Mouse (Mus musculus) spleen, postnatal 10 days (tissue): ENCODE measurements around the gene Nkiras2.
"Not testable (repeated sequence)": the region's sequence is repeated elsewhere in the genome, so short reads cannot be mapped to it uniquely, and the experiment has no call there.

Experiments
- DNase-seq, 2 experiments: peaks; one replicate each; pipeline ENCODE4 v3.0.0; 2021 to 2022; ENCODE audit warnings: low spot score in 2 of 2

Nkiras2 gene

GRCm38 (mm10) chr11:100601372-100601771 is 17.7 kb upstream of the Nkiras2 start:
- no peak for DNase-seq

GRCm38 (mm10) chr11:100603155-100603554 is 15.9 kb upstream of the Nkiras2 start:
- no peak for DNase-seq

- no peak for DNase-seq
Measured at GRCm38 (mm10) chr11:100603813-100604212, 15.2 kb upstream of the Nkiras2 start.

- DNase-seq: no peak
Measured at GRCm38 (mm10) chr11:100604321-100605005, 14.6 kb upstream of the Nkiras2 start.

GRCm38 (mm10) chr11:100605451-100605850 is 13.6 kb upstream of the Nkiras2 start:
- DNase-seq: no peak

GRCm38 (mm10) chr11:100607121-100607520 is 11.9 kb upstream of the Nkiras2 start:
- no peak for DNase-seq

- DNase-seq: no peak
Measured at GRCm38 (mm10) chr11:100608796-100609195, 10.2 kb upstream of the Nkiras2 start.

GRCm38 (mm10) chr11:100609355-100609996 is 9.6 kb upstream of the Nkiras2 start:
- DNase-seq: no peak

- DNase-seq: no peak
Measured at GRCm38 (mm10) chr11:100609997-100610680, 8.9 kb upstream of the Nkiras2 start.

- no peak for DNase-seq
Measured at GRCm38 (mm10) chr11:100611627-100612026, 7.4 kb upstream of the Nkiras2 start.

- no peak for DNase-seq
Measured at GRCm38 (mm10) chr11:100613241-100613640, 5.8 kb upstream of the Nkiras2 start.

GRCm38 (mm10) chr11:100616332-100616731 is 2.7 kb upstream of the Nkiras2 start:
- no peak for DNase-seq

- not testable (repeated sequence) for DNase-seq
Measured at GRCm38 (mm10) chr11:100616836-100617235, 2.2 kb upstream of the Nkiras2 start.

- DNase-seq: no peak
Measured at GRCm38 (mm10) chr11:100617480-100617879, 1.6 kb upstream of the Nkiras2 start.

GRCm38 (mm10) chr11:100619485-100619975 is 486 bp downstream of the Nkiras2 start:
- DNase-seq: peak; percentile 94 to 96

- DNase-seq: no peak
Measured at GRCm38 (mm10) chr11:100619982-100620381, 938 bp downstream of the Nkiras2 start, which contains the start of gene Dnajc7. TSS of gene Dnajc7 (minus strand) at chr11:100620168.

- peak; percentile 93 to 96 for DNase-seq
Measured at GRCm38 (mm10) chr11:100622714-100623113, 3.7 kb downstream of the Nkiras2 start.

GRCm38 (mm10) chr11:100623867-100624266 is 4.8 kb downstream of the Nkiras2 start:
- DNase-seq: peak in 1 of 2 experiments; percentile 76

- no peak for DNase-seq
Measured at GRCm38 (mm10) chr11:100625754-100626700, 7.0 kb downstream of the Nkiras2 start.

GRCm38 (mm10) chr11:100626701-100627195 is 7.7 kb downstream of the Nkiras2 start:
- peak; percentile 63 to 86 for DNase-seq

- no peak for DNase-seq
Measured at GRCm38 (mm10) chr11:100628056-100628455, 9.0 kb downstream of the Nkiras2 start.
